Mouse (Mus musculus): ENCODE measurements around the gene Wbp1l. TPM values are rescaled to one million over a fixed set of nuclear protein-coding genes. Genes with fewer than 3 reads are reported as not detected.

Gene Wbp1l
- polyA plus RNA-seq, 1 experiment = 24.5 TPM

DNA sequence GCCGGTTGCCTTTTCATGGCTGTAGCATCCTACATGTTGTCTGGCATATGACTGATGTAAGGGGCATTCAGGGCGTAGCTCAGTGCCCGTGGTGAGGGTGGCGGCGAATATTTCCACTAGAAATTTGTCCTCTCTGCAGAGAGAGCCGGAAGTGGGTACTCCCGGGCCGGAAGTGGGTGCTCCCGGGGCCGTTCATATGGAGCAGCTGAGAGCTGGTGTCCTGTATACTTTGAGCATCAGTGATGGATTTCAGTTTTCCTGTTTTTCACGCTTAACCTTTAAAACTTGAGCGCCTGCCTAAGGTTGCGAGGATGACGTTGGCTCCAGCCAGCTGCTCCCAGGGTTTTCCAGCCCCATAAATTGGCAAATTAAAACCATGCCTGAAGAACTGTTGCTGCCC is 40.6 kb downstream of the Wbp1l start:
- H3K4me3 ChIP-seq (ENCODE audit: low read depth, low read length) = no peak overlapping the region
- no peak overlapping the region for H3K27ac ChIP-seq (ENCODE audit: insufficient read depth, low read length)
- H3K27me3 ChIP-seq (ENCODE audit: control insufficient read depth, insufficient read depth, low read length, poor library complexity, severe bottlenecking) = no peaks in the 10 kb centered on the region
- TF ChIP-seq EP300 (IDR thresholded peaks at IDR 0.05; ENCODE audit: insufficient read depth, low read depth, low read length) = no peak
- TF ChIP-seq POLR2A (IDR thresholded peaks at IDR 0.05; ENCODE audit: insufficient read depth, low read length) = no peak
- no peak for TF ChIP-seq CTCF (IDR thresholded peaks at IDR 0.05; ENCODE audit: low read depth, low read length)
- no peak overlapping the region for H3K9ac ChIP-seq (ENCODE audit: low read depth, poor library complexity, severe bottlenecking)
- H3K36me3 ChIP-seq (ENCODE audit: control insufficient read depth, insufficient read depth, low read length, poor library complexity, severe bottlenecking) = no peaks in the 10 kb centered on the region
- no peaks in the 10 kb centered on the region for H3K9me3 ChIP-seq (replicated peaks; ENCODE audit: control insufficient read depth, insufficient read depth, low read length, poor library complexity, severe bottlenecking)
- peaks cover under 1% of the 10 kb centered on the region for H3K4me1 ChIP-seq (ENCODE audit: control insufficient read depth, insufficient read depth, low read length)

DNA sequence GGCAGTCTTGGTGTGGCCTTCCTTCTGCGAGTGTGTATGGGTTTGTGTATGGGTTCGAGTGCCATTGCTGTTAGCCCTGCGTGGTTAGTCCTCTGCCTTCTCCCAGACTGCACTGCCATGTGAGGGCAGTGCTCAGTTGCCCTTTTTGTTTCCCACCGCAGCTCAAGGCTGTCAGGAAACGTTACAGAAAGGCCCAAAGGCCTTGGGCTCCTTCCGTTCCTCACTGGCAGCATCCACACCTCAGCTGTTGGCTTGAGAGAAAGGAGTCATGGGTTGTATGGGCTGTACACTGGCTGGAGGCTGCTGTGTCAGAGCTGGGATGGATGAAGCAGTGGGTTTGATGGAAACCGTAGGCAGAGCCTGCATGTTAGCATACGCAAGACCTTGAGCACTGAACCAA is 41.9 kb downstream of the Wbp1l start:
- Histone ChIP-seq H3K27me3 (ENCODE audit: control insufficient read depth, insufficient read depth, low read length, poor library complexity, severe bottlenecking) (no peaks in the 10 kb centered on the region), H3K27ac (ENCODE audit: insufficient read depth, low read length) (no peak overlapping the region), H3K9me3 (replicated peaks; ENCODE audit: control insufficient read depth, insufficient read depth, low read length, poor library complexity, severe bottlenecking) (no peaks in the 10 kb centered on the region), H3K9ac (ENCODE audit: low read depth, poor library complexity, severe bottlenecking) (no peak overlapping the region), H3K4me3 (ENCODE audit: low read depth, low read length) (no peak overlapping the region), H3K36me3 (ENCODE audit: control insufficient read depth, insufficient read depth, low read length, poor library complexity, severe bottlenecking) (no peaks in the 10 kb centered on the region), H3K4me1 (ENCODE audit: control insufficient read depth, insufficient read depth, low read length) (peaks cover 5% of the 10 kb centered on the region)
- TF ChIP-seq EP300 (IDR thresholded peaks at IDR 0.05; ENCODE audit: insufficient read depth, low read depth, low read length) = no peak

- Histone ChIP-seq H3K9ac (ENCODE audit: low read depth, poor library complexity, severe bottlenecking) (no peak overlapping the region), H3K27ac (ENCODE audit: insufficient read depth, low read length) (no peak overlapping the region), H3K4me1 (ENCODE audit: control insufficient read depth, insufficient read depth, low read length) (peaks cover 5% of the 10 kb centered on the region), H3K27me3 (ENCODE audit: control insufficient read depth, insufficient read depth, low read length, poor library complexity, severe bottlenecking) (no peaks in the 10 kb centered on the region), H3K36me3 (ENCODE audit: control insufficient read depth, insufficient read depth, low read length, poor library complexity, severe bottlenecking) (no peaks in the 10 kb centered on the region), H3K9me3 (replicated peaks; ENCODE audit: control insufficient read depth, insufficient read depth, low read length, poor library complexity, severe bottlenecking) (no peaks in the 10 kb centered on the region), H3K4me3 (ENCODE audit: low read depth, low read length) (no peak overlapping the region)
- TF ChIP-seq CTCF (IDR thresholded peaks at IDR 0.05; ENCODE audit: low read depth, low read length) (no peak), EP300 (IDR thresholded peaks at IDR 0.05; ENCODE audit: insufficient read depth, low read depth, low read length) (no peak), POLR2A (IDR thresholded peaks at IDR 0.05; ENCODE audit: insufficient read depth, low read length) (no peak)
Observed at GRCm38 (mm10) chr19:46641420-46642085, 42.7 kb downstream of the Wbp1l start.

GRCm38 (mm10) chr19:46642136-46642753 is 43.4 kb downstream of the Wbp1l start:
- Histone ChIP-seq H3K9me3 (replicated peaks; ENCODE audit: control insufficient read depth, insufficient read depth, low read length, poor library complexity, severe bottlenecking) (no peaks in the 10 kb centered on the region), H3K4me1 (ENCODE audit: control insufficient read depth, insufficient read depth, low read length) (peaks cover 5% of the 10 kb centered on the region), H3K27ac (ENCODE audit: insufficient read depth, low read length) (no peak overlapping the region), H3K27me3 (ENCODE audit: control insufficient read depth, insufficient read depth, low read length, poor library complexity, severe bottlenecking) (no peaks in the 10 kb centered on the region), H3K36me3 (ENCODE audit: control insufficient read depth, insufficient read depth, low read length, poor library complexity, severe bottlenecking) (no peaks in the 10 kb centered on the region), H3K4me3 (ENCODE audit: low read depth, low read length) (no peak overlapping the region), H3K9ac (ENCODE audit: low read depth, poor library complexity, severe bottlenecking) (no peak overlapping the region)
- TF ChIP-seq EP300 (IDR thresholded peaks at IDR 0.05; ENCODE audit: insufficient read depth, low read depth, low read length) (no peak), POLR2A (IDR thresholded peaks at IDR 0.05; ENCODE audit: insufficient read depth, low read length) (no peak), CTCF (IDR thresholded peaks at IDR 0.05; ENCODE audit: low read depth, low read length) (no peak)

DNA sequence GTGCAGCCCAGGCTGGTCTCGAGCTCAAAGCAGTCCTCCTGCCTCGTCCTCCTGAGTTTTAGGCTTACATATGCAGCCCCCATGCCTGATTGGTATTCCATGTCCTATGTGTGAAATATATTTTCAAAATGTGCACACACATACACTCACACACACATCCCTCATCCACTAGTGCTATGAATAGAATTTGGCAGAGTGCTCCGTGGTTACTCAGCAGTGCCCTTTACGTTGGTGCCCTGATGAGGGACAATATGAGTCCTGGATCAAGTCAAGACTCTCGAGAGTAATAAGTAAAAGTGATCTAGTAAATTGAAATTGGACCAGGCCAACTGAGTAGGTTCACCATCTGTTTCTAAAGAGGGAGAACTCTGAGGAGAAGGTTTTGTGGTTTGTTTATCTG is 44.4 kb downstream of the Wbp1l start:
- Histone ChIP-seq H3K27me3 (ENCODE audit: control insufficient read depth, insufficient read depth, low read length, poor library complexity, severe bottlenecking) (no peaks in the 10 kb centered on the region), H3K4me1 (ENCODE audit: control insufficient read depth, insufficient read depth, low read length) (peaks cover 5% of the 10 kb centered on the region), H3K27ac (ENCODE audit: insufficient read depth, low read length) (no peak overlapping the region), H3K9me3 (replicated peaks; ENCODE audit: control insufficient read depth, insufficient read depth, low read length, poor library complexity, severe bottlenecking) (no peaks in the 10 kb centered on the region), H3K9ac (ENCODE audit: low read depth, poor library complexity, severe bottlenecking) (no peak overlapping the region), H3K4me3 (ENCODE audit: low read depth, low read length) (no peak overlapping the region), H3K36me3 (ENCODE audit: control insufficient read depth, insufficient read depth, low read length, poor library complexity, severe bottlenecking) (no peaks in the 10 kb centered on the region)
- TF ChIP-seq POLR2A (IDR thresholded peaks at IDR 0.05; ENCODE audit: insufficient read depth, low read length) (no peak), EP300 (IDR thresholded peaks at IDR 0.05; ENCODE audit: insufficient read depth, low read depth, low read length) (no peak), CTCF (IDR thresholded peaks at IDR 0.05; ENCODE audit: low read depth, low read length) (no peak)

DNA sequence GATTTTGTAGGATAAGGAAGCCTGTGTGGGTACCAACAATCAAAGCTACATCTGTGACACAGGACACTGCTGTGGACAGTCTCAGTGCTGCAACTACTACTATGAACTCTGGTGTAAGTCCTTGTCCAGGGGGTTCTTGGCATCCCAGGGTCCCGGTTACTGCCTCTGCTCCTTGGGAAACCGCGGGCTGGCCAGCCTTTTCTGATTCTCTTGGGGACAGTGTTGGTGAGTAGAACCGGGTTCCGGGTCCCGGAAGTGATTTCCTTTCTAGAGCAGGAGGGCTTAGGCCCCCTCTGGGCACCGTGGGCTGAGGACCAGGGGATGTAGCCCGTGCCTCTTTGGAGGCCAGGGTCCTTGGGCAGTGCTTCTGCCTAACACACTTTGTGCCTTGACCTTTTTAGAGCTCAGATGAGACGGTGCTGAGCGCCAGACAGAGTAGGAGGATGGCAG is 45.5 kb downstream of the Wbp1l start:
- Histone ChIP-seq H3K4me3 (ENCODE audit: low read depth, low read length) (no peak overlapping the region), H3K9me3 (replicated peaks; ENCODE audit: control insufficient read depth, insufficient read depth, low read length, poor library complexity, severe bottlenecking) (no peaks in the 10 kb centered on the region), H3K4me1 (ENCODE audit: control insufficient read depth, insufficient read depth, low read length) (peaks cover 5% of the 10 kb centered on the region), H3K9ac (ENCODE audit: low read depth, poor library complexity, severe bottlenecking) (no peak overlapping the region), H3K36me3 (ENCODE audit: control insufficient read depth, insufficient read depth, low read length, poor library complexity, severe bottlenecking) (no peaks in the 10 kb centered on the region), H3K27ac (ENCODE audit: insufficient read depth, low read length) (no peak overlapping the region; the same call in 1 of the 2 replicates), H3K27me3 (ENCODE audit: control insufficient read depth, insufficient read depth, low read length, poor library complexity, severe bottlenecking) (no peaks in the 10 kb centered on the region)
- TF ChIP-seq CTCF (IDR thresholded peaks at IDR 0.05; ENCODE audit: low read depth, low read length) = no peak
- no peak for TF ChIP-seq POLR2A (IDR thresholded peaks at IDR 0.05; ENCODE audit: insufficient read depth, low read length)
- TF ChIP-seq EP300 (IDR thresholded peaks at IDR 0.05; ENCODE audit: insufficient read depth, low read depth, low read length) = no peak
